Mouse (Mus musculus): ENCODE measurements at regions not wholly inside any gene's neighbourhood (a gene's known extent, or its start where the extent isn't known, plus 50 kb on each side); places are given as distances from the start of the nearest gene placed in this dataset.
"Not testable (repeated sequence)": the region's sequence is repeated elsewhere in the genome, so short reads cannot be mapped to it uniquely, and the experiment has no call there.

DNA sequence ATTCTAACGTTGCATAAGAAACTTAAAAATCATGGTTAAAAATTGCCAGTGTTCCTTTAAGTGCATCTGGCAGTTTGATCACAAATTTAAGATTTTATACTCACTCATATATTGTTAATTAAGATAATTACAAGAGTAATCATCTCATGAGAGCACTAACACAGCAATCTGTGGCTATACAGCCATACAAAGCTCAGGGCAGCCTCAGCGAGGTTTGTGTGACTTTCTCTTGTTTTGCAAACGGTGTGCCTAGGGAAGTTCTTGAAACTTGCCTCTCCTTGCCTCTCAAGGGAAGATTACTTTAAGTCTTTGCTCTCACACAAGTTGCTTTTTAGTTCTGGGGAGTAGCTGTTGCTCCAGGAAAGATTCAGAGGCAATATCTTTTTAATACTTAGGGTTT is 58.1 kb upstream of the Slc1a4 start:
- no peak for DNase-seq

- not testable (repeated sequence) for DNase-seq
These were observed 60.8 kb upstream of the Slc1a4 start for GRCm38 (mm10) chr11:20393302-20393701.

- DNase-seq = not testable (repeated sequence)
These were observed 61.3 kb upstream of the Slc1a4 start for GRCm38 (mm10) chr11:20393807-20394206.

DNA sequence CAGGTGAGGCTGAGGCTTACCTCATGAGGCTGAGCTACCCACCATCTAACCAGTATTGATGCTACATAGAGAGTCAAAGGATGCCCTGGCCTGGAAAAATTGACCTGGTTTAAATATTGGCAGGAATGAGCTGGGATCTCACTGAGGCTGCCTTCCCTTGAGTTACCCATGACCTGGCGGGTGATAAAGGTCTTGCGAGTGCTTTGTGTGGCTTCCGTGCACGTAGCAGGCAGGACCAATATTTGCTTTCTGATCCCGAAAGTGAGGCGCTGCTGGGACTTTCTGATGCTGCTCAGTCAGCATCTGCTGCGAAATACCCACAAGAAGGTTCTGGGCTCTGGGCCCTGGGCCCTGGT is 63.3 kb upstream of the Slc1a4 start:
- no peak for DNase-seq

- DNase-seq = no peak
These were observed 63.8 kb upstream of the Slc1a4 start for GRCm38 (mm10) chr11:20396204-20396848.

GRCm38 (mm10) chr11:20396884-20397283 is 64.4 kb upstream of the Slc1a4 start:
- no peak for DNase-seq

GRCm38 (mm10) chr11:20400302-20401234 is 68.1 kb upstream of the Slc1a4 start:
- DNase-seq = peak; percentile 86

DNA sequence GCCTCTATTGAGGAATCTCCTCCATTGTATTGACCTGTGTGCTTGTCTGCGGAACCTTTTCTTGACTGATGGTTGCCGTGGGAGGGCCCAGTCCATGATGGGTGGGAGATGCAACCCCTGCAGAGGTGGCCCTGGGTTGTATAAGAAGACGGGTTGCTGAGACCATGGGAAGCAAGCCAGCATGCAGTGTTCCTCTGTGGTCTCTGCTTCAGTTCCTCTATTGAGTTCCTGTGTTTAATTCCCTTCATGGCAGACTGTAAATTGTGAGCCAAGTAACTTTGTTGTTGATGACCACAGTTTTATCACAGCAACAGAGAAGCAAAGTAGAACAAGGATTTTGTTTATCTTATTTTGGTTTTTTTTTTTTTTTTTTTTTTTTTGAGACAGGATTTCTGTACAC is 70.9 kb upstream of the Slc1a4 start:
- no peak for DNase-seq

DNA sequence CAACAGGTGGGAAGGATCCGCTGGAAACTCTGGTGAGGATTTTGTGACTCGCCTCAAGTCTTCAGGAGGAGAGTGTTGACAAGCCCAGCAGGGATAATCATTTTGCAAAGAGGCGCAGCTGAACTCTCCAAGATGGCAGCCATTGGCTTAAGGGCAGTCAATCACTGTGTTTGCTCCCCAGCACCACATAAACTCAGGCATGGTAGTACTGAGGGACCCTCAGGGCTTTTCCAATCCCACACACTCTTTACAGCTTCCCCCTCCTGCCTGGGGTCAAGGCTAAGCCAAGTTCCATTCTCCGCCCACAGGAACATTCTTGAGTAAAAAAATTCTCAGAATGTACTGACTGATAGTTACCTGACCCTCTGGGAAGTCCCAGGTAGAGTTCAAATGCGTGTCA is 72.0 kb upstream of the Slc1a4 start:
- DNase-seq = no peak

GRCm38 (mm10) chr11:20418141-20418540 is 85.6 kb upstream of the Slc1a4 start:
- DNase-seq = no peak

GRCm38 (mm10) chr11:20420876-20421275 is 88.4 kb upstream of the Slc1a4 start:
- no peak for DNase-seq

- DNase-seq = no peak
These were observed 103.5 kb upstream of the Slc1a4 start for GRCm38 (mm10) chr11:20436057-20436456.

DNA sequence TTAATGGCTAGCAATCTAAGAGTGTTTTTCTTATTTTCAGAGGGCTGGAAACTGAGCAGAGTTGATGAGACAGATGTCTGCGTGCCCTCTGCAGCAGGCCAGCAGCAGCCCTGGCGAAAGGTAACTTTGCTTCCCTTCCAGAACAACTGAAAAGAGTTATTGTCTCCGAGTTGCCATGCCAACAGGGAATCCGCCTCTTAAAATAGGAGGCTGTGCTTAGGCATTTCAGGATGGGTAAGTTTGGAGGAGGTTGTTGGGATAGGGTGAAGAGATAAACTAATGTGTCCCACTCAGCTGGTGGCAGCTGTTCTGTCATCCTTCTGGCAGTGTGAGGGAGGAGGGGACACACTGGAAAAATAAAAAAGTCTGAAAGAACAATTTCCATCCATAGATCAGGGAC is 100.6 kb upstream of the Sertad2 start:
- DNase-seq = no peak

DNA sequence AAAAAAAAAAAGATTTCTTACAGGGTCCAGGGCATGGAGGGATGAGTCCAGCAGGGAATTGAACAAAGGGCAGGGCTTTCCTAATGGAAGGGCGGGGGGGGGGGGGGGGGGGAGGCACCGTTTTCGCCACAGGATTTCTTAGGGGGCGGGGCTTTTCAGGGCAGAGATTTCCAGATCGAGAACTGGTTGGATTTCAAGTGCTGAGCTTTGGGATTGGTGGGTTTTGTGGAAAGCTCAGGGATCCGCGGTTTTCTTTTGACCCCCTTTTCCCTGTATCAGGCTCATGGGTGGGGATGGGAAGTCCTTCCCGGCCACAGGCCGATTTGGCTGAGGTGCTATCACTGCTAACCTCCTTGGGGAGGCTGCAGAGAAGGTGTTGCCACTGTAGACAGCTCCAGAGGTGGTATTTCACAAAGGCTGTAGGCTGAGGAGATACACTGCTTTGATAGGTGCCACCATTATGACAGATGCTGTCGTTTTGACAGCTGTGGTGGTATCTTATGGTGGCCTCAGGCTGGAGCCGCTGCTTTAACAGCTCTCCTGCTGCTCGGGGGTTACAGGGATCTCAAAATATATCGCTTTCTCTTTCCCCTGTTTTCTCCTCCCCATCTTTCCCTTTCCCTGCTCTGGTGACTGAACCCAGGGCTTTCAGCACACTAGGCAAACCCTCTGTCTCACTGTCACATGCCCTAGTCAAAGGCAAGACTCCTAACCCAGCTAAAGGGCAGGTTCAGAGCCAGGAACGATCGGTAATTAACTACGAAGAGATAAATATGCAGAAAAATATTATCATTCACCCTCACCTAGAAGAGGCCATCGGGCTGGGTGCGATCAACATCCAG is 97.8 kb upstream of the Sertad2 start:
- DNase-seq = no peak

GRCm38 (mm10) chr11:20445903-20446264 is 97.2 kb upstream of the Sertad2 start:
- peak; percentile 65 for DNase-seq

- DNase-seq = no peak
These were observed 90.2 kb upstream of the Sertad2 start for GRCm38 (mm10) chr11:20452901-20453300.

DNA sequence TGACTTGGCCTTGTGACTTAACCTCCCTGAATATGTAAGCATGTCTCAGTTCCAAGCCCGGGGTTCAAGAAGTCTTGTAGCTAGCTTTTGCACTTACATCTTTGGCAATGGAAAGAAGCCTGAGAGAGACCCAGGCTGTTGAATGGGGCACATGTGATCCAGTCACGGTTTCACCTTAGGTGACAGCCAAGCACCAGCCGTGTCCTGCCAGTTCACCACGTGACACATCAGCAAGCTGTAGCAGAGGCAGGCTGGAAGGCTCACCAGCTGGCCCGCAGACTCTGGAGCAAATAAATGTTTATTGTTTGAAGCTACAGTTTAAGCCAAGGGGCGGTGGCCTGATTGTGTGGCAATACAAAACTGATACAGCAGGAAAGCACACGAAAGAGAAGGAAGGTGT is 89.3 kb upstream of the Sertad2 start:
- no peak for DNase-seq

- DNase-seq = peak; percentile 88
These were observed 87.8 kb upstream of the Sertad2 start for GRCm38 (mm10) chr11:20455085-20455864.

GRCm38 (mm10) chr11:20455865-20456648 is 87.0 kb upstream of the Sertad2 start:
- no peak for DNase-seq

GRCm38 (mm10) chr11:20459140-20459539 is 83.9 kb upstream of the Sertad2 start:
- DNase-seq = no peak

GRCm38 (mm10) chr11:20460501-20460921 is 82.5 kb upstream of the Sertad2 start:
- no peak for DNase-seq

Measured in adrenal gland, adult 2 months (tissue).